Mouse (Mus musculus) monocyte, adult 2 months (primary cell): ENCODE measurements around the gene Alkbh3.

Source experiments
- DNase-seq, 2 experiments: peaks; one replicate each; pipeline ENCODE4 v3.0.0; 2022; ENCODE audit warnings: low spot score in 2 of 2, low read depth in 1 of 2

Gene Alkbh3

DNA sequence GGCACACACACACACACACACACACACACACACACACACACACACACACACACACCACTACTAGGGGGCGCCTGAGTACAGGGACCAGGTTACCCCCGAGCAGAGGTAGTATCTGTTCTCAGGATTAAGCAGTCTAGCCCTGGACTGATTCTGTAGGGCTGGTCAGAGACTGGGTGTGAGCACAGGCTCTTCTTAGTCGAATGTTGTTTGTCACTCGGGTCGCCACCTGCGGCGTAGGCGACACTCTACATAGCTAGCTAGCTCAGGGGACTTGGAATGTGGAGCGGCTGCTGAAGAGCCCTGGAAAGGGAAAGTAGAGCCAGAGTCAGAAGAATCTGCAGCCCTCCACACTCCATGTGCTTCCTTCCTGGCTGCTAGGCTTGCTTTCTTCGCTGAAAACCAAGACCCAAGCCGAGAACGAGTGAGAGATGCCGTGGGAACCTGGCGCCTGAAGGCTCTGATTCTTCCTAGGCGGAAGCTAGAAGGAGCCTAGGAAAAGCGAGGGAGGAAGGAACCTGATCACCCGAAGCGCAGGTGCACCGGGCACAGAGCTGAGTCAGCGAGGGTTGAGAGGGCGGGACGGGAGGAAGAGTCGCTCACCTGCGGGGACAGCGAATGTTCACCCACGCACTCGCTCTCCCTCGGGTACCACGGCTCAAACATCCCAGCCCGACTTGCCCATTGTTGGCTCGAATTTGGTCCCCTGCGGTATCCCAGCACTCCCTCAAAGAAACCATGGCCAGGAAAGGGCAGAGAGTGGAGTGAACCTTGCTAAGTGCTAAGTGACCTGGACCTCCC, 55.6 kb downstream of the Alkbh3 start:
- DNase-seq, result no peak

GRCm38 (mm10) chr2:93953726-93954125, 56.9 kb downstream of the Alkbh3 start:
- no peak for DNase-seq

DNA sequence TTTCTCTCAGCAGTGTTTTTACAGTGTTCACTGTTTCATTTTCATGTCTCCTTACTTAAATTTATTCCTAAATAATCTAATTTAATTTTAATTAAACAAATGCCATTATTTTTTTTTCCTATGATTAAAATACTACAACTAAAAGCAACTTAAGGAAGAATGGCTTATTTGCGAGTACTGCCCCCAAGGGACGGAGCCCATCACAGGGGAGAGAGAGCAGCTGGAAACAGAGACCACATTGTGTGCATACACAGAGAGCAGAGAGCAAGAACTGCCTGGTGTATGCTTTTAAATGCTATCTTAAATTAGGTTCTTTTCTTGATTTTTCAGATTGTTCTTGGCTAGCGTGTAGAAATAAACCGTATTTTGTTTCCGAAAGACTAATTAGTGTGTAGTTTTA, 63.6 kb downstream of the Alkbh3 start:
- DNase-seq, result no peak

- no peak for DNase-seq
Observed at GRCm38 (mm10) chr2:93944855-93945254, 65.8 kb downstream of the Alkbh3 start.

DNA sequence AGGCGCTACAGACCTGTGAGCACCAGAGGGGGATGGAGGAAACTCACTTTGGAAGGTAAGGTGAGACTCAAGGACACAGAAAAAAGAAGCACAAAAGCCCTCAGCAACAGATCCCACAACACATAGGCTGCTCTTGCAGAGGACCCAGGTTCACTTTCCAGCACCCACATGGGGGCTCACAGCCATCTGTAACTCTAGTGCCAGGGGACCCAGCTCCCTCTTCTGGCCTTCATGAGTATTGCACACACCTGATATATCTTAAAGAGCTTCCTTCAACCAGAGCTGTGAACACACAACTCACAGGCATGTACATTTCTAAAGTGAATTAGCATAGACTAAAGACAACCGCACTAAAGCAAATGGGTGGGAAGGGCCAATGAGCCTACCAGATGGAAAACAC, 66.5 kb downstream of the Alkbh3 start:
- no peak for DNase-seq

DNA sequence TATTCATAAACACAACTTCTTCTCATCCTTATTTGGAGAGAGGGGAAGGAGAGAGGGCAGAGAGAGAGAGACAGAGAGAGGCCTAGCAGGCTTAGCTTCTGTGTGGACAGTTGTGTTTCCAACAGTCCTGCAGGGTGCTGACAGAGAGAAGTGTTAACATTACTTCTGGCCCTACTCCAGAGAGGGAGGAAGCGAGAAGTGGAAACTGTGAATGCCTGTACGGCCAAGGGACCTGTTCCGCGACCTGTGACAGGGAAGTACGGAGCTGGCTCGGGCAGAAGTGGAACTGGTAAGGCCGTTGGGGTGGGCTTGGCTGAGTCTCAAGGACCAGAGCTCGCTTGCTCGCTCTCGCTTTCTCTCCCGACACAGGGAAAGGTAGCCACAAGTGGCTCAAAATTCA, 68.9 kb downstream of the Alkbh3 start:
- no peak for DNase-seq

DNA sequence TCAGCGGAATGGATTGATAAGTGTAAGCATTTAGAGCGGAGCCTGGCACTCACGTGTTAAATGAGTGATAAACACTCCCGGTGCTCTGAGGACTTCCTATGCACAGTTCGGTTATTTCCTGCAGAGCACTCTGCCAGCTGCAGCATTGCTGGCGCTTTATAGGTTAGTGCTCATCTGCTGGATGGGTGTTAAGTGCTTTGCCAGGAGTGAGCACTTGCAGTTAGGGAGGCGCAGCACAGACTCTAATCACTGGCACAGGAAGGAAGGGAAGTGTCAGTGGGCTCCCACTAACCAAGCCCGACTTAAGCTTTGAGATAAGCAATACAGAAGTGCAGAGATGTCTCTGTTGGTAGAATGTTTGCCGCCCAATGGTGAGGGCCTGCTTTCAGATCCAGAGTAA, 72.1 kb downstream of the Alkbh3 start:
- no peak for DNase-seq
